Mouse (Mus musculus) liver, embryonic 14.5 days (tissue): Measurements from ENCODE around the gene Agbl4. TPM values are rescaled to one million over a fixed set of nuclear protein-coding genes. Genes with fewer than 3 reads are reported as not detected.

Experiments
- ATAC-seq: fragments of 200-750 bp; cut with Nextera tagmentation; 2 replicates; pipeline ENCODE4 v1.8.0; 2017; ENCODE audit warnings: moderate number of reproducible peaks, mild to moderate bottlenecking, moderate library complexity; ENCODE audit not compliant: insufficient read depth
- DNase-seq, 3 experiments: peaks; one replicate each; pipeline ENCODE4 v3.0.0-alpha.2; 2012 to 2013; ENCODE audit warnings: low read depth in 3 of 3, low spot score in 3 of 3
- H3K27ac ChIP-seq: fragments of 300-500 bp; sonication (generic); 2 replicates; pipeline ENCODE4 v1.5.1; 2014; ENCODE audit warnings: moderate library complexity, mild to moderate bottlenecking, control low read depth, inconsistent platforms
- H3K27me3 ChIP-seq: fragments of 300-500 bp; sonication (generic); 2 replicates; pipeline ENCODE4 v1.6.1; 2014; ENCODE audit warnings: mild to moderate bottlenecking, low read length, moderate library complexity; ENCODE audit not compliant: control insufficient read depth, insufficient read depth
- H3K36me3 ChIP-seq: fragments of 300-500 bp; sonication (generic); replicated peaks from 2 replicates; pipeline ENCODE4 v1.6.1; 2014; ENCODE audit warnings: low read depth; ENCODE audit not compliant: control insufficient read depth, insufficient read depth
- H3K4me1 ChIP-seq, 2 experiments: fragments of 200-500 bp in 1 of 2; fragments of 300-500 bp in 1 of 2; sonication (generic) in 1 of 2; replicated peaks; 2 replicates each; pipeline ENCODE4 v1.6.1; 2012 to 2014; ENCODE audit warnings: antibody characterized with exemption in 1 of 2, inconsistent platforms in 1 of 2, low read length in 1 of 2; ENCODE audit not compliant: control insufficient read depth in 2 of 2, insufficient read depth in 2 of 2
- H3K4me2 ChIP-seq: fragments of 300-500 bp; sonication (generic); 2 replicates; pipeline ENCODE4 v1.6.1; 2014; ENCODE audit warnings: low read depth, mild to moderate bottlenecking, control low read depth, moderate library complexity
- H3K4me3 ChIP-seq, 2 experiments: fragments of 200-500 bp in 1 of 2; fragments of 300-500 bp in 1 of 2; sonication (generic) in 1 of 2; 2 replicates each; pipeline ENCODE4 v1.5.1; 2012 to 2014; ENCODE audit warnings: low read depth in 2 of 2, low read length in 2 of 2, mild to moderate bottlenecking in 2 of 2, control low read depth in 1 of 2, inconsistent platforms in 1 of 2, moderate library complexity in 1 of 2; ENCODE audit not compliant: insufficient read depth in 1 of 2
- H3K9ac ChIP-seq: fragments of 300-500 bp; sonication (generic); replicated peaks from 2 replicates; pipeline ENCODE4 v1.6.1; 2014; ENCODE audit warnings: mild to moderate bottlenecking, control low read depth, moderate library complexity
- H3K9me3 ChIP-seq: fragments of 300-500 bp; sonication (generic); 2 replicates; pipeline ENCODE4 v1.6.1; 2016; ENCODE audit warnings: low read length, mixed read lengths; ENCODE audit not compliant: control insufficient read depth
- CTCF ChIP-seq: IDR thresholded peaks from 2 replicates; pipeline ENCODE4 v1.5.1; 2016; ENCODE audit warnings: antibody characterized with exemption, low read depth, control low read depth
- EP300 ChIP-seq: IDR thresholded peaks from 2 replicates; pipeline ENCODE4 v1.6.1; 2016; ENCODE audit warnings: antibody characterized with exemption, low read depth
- WGBS: fragments of 180-500 bp; shearing (Covaris S2); extraction: QIAGEN DNeasy Blood & Tissue Kit; methylation state at CpG from one replicate; pipeline ENCODE4 v1.1.7; 2014; ENCODE audit not compliant: insufficient replicate concordance; 5-methylcytosine and 5-hydroxymethylcytosine counted together
- polyA plus RNA-seq, 2 experiments: library from polyadenylated mRNA; depleted of rRNA in 1 of 2; stranded (reverse) in 1 of 2; unstranded in 1 of 2; fragments of >200 nt; fragmentation: Nextera tagmentation in 1 of 2; extraction: Ambion mirVana in 1 of 2; gene quantifications; 2 replicates each; pipeline versions ENCODE4 v1.2.1 to v1.2.3; 2012 to 2014

Agbl4 gene
- polyA plus RNA-seq, 2 experiments: not detected

DNA sequence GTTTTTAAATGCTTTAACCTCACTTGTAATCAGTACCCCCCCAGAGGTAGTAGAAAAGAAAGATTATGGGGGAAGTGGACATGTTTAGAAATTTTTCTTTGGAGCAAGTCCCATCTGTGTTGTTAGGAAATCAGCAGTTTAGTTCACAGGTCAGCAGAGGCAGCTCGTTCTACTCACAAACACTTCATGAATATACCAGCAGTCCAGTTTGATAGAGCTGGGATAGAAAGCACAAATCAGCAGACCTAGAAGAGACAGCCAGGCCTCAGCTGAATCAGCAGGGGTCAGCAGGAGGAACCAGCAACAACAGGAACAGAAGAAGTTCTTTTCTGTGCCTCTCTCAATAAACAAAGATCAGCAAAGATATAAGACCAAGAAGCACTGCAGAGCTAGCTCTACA is 435.3 kb downstream of the Agbl4 start:
- Histone ChIP-seq H3K9me3 (no peaks in the 10 kb centered on the region), H3K9ac (no peak overlapping the region), H3K4me2 (no peak overlapping the region), H3K36me3 (no peaks in the 10 kb centered on the region), H3K4me3 (no peak overlapping the region), H3K27me3 (no peaks in the 10 kb centered on the region), H3K4me1 (no peaks in the 10 kb centered on the region), H3K27ac (no peak overlapping the region)
- 67% methylated on average over 1 of the region's 1 CpGs for WGBS
- ATAC-seq (no peak), DNase-seq (no peak)
- no peak for TF ChIP-seq EP300
- no peak for TF ChIP-seq CTCF

GRCm38 (mm10) chr4:110879719-110880443 is 482.4 kb downstream of the Agbl4 start:
- ATAC-seq (no peak), DNase-seq (no peak)
- 57% methylated on average over 2 of the region's 2 CpGs for WGBS
- no peaks in the 10 kb centered on the region for H3K27me3 ChIP-seq
- no peak overlapping the region for H3K9ac ChIP-seq
- no peaks in the 10 kb centered on the region for H3K9me3 ChIP-seq
- H3K27ac ChIP-seq: no peak overlapping the region
- H3K4me1 ChIP-seq: no peaks in the 10 kb centered on the region
- H3K4me3 ChIP-seq: no peak overlapping the region
- no peaks in the 10 kb centered on the region for H3K36me3 ChIP-seq
- no peak overlapping the region for H3K4me2 ChIP-seq
- TF ChIP-seq EP300: no peak
- TF ChIP-seq CTCF: no peak

DNA sequence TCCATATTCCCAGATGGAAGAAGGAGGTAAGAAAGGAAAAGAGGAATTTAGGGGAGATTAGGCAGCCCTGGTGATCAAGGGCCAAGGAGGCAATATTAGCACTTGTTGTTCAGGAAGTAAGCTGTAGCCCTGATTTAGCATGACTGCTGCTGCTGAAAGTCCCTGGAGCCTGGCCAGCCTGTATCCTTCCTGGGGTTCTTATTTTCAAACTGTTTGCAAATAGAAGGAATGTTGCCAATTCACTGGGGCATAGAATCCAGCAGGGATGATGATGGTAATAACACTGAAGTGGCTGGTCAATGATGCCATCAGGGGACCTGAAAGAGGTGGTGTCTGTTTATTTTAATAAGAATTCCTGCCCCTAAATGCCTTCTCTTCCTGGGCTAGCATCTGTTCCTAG is 518.6 kb downstream of the Agbl4 start:
- H3K4me2 ChIP-seq: no peak overlapping the region
- no peaks in the 10 kb centered on the region for H3K9me3 ChIP-seq
- H3K4me3 ChIP-seq: no peak overlapping the region
- H3K27me3 ChIP-seq: no peaks in the 10 kb centered on the region
- DNase-seq (no peak), ATAC-seq (no peak)
- no peak for TF ChIP-seq CTCF
- no peak for TF ChIP-seq EP300
- no peaks in the 10 kb centered on the region for H3K4me1 ChIP-seq
- H3K9ac ChIP-seq: no peak overlapping the region
- no peak overlapping the region for H3K27ac ChIP-seq
- no peaks in the 10 kb centered on the region for H3K36me3 ChIP-seq

GRCm38 (mm10) chr4:110916565-110916964 is 519.1 kb downstream of the Agbl4 start:
- no peaks in the 10 kb centered on the region for H3K4me1 ChIP-seq
- WGBS: 42% methylated on average over 4 of the region's 4 CpGs
- DNase-seq (no peak), ATAC-seq (no peak)
- no peak for TF ChIP-seq EP300
- H3K27me3 ChIP-seq: no peaks in the 10 kb centered on the region
- H3K36me3 ChIP-seq: no peaks in the 10 kb centered on the region
- no peak overlapping the region for H3K4me2 ChIP-seq
- H3K27ac ChIP-seq: no peak overlapping the region
- no peak overlapping the region for H3K4me3 ChIP-seq
- no peak overlapping the region for H3K9ac ChIP-seq
- no peaks in the 10 kb centered on the region for H3K9me3 ChIP-seq

DNA sequence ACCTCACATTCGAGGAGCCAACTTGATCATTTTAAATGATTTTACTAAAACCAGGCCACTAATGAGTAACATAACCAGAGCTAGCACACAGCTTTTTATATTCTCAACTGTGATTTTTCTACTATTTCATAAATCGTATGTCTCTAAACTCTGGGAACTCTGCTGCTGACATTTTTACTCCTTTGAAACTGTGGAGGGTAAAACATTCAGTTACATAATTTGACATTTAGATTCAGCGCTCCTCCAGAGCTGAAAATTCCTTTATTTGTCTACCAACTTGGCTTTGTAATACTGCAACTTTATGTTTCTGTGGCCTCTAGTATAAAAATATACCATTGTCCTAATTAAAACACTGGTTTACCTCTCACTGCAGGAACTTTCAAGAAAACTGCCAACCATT is 523.6 kb downstream of the Agbl4 start:
- no peak for TF ChIP-seq EP300
- TF ChIP-seq CTCF: no peak
- Histone ChIP-seq H3K4me3 (no peak overlapping the region), H3K9me3 (no peaks in the 10 kb centered on the region), H3K27ac (no peak overlapping the region), H3K9ac (no peak overlapping the region), H3K27me3 (no peaks in the 10 kb centered on the region), H3K4me1 (no peaks in the 10 kb centered on the region), H3K4me2 (no peak overlapping the region), H3K36me3 (no peaks in the 10 kb centered on the region)
- DNase-seq (no peak), ATAC-seq (no peak)
- 55% methylated on average over 3 of the region's 3 CpGs for WGBS
